Mouse (Mus musculus) CD4-positive, CD25-positive, alpha-beta regulatory T cell (primary cell): ENCODE results near the gene Olfr1346. TPM values are rescaled to one million over a fixed set of nuclear protein-coding genes. Genes with fewer than 3 reads are reported as not detected.

Experiments
- polyA plus RNA-seq: library from polyadenylated mRNA; unstranded; fragments of 100-300 nt; shearing (Covaris generic); gene quantifications from one replicate; pipeline ENCODE4 v1.2.1, GENCODE M21; 2017

The Olfr1346 gene
- polyA plus RNA-seq, result not detected

DNA sequence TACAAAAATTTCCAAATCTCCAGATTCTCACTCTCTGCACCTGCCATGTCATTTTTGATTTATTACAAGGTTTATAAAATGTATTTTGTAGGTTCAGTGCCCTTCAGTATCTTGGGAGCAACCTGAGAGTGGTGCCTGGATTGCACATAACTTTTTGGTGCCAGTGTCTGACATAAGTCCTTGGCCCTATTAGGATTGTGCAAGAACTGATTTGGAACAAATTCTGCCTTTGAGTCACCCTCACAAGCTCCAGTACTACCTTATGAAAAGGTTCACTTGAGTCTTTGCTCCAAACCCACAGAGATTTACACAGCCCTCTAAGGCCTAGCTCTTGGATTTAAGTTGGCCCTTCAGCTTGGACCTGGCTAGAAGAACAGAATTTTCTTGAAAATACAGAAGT lies at the start of gene Olfr1346:
TSS of gene Olfr1346 (plus strand) at position 151 of the 400 bp plus-strand sequence.

DNA sequence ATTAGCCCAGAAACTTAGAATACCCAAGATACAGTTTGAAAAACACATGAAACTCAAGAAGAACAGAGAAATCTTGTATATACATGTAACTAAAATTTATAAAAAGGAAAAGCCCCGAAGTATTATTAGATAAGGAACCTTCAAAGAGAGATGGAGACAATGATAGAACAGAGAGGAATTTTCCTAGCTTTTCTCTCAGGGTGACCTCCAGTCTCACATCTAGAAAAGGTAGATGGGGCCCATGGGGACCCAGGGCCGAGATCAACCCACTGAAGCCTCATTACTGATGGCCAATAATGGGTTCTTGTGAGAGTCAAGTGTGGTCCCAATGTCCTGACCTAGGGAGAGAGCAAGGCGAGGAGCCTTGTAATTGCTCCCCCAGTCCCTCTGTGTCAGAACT lies 28.5 kb upstream of the Olfr1346 start, which contains the start of gene Olfr1344:
TSS of gene Olfr1344 (plus strand) at position 301 of the 400 bp plus-strand sequence.

DNA sequence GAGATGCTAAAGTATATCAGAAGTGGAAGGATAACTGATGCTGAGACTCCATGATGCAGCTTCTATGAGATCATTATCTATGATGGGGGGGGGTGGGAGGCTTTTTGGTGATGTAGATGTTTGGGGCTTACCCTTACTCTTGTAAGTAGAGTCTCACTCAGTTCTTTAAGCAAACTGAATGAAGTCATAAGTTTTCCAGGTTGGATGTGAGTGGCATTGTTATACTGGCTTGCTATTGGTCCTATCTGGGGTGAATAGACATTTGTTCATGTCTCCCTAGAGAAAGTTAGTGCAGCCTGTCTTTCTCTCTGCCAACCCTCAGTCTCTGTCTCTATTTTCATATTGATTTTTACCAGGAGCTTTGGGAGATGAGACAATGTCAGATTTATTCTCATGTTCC lies 11.0 kb upstream of the Olfr1346 start, which contains the start of gene Olfr1336:
TSS of gene Olfr1336 (plus strand) at position 301 of the 400 bp plus-strand sequence.

DNA sequence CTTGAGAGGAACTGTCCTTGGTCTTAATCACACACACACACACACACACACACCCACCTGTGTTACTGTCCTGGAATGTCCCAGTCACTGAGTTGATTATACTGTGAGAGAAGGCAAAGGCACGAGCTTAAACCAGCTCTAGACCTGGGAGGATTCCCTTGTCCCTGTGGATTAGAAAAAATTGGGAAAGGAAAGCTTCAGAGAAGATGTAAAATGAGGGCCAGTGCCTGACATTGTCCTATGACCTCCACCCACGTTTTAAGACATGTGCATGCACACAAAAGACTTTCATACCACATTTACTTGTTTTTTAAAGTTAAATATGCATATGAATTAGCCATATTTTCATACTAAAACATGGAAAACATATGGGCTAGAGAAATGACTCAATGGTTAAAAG lies 19.9 kb downstream of the Olfr1346 start, which contains the start of gene Olfr5:
TSS of gene Olfr5 (minus strand) at position 101 of the 400 bp plus-strand sequence.

DNA sequence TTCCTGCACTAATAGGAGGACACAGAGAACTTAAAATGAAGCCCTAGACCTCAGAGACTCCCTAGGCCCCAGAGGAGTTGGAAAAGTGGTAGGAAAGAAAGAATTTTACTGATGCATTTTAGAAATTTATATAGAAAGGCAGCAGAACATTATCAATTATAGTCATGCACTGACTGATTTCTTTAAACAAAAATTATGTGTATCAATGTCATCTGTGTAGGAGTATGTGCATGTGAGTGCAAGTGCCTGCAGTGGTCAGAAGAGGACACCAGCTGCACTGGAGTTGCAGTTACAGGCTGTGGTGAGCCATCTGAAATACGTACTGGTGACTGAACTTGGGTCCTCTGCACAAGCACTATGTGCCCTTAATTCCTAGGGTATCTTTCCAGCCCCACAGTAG lies 32.8 kb downstream of the Olfr1346 start, which contains the start of gene Olfr1347:
TSS of gene Olfr1347 (minus strand) at position 101 of the 400 bp plus-strand sequence.

DNA sequence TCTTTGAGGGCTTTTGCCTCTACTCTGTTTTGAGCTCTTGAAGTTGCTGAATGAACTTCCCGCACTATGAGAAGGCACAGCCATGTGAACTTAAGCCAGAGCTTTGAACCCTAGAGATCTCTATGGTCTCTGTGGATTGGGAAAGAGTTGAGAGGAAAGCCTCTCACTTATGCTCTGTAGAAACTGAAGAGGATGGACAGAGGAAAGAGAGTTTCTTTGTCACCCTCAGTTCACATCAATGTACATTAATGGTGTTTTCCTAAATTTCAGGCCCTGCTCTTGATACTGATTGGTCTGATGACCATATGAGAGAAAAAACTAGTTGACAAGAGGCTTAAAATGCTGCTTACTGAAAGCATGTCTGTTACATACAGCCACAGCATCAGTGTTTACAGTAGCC lies 41.7 kb downstream of the Olfr1346 start, which contains the start of gene Olfr1348:
TSS of gene Olfr1348 (minus strand) at position 101 of the 400 bp plus-strand sequence.

DNA sequence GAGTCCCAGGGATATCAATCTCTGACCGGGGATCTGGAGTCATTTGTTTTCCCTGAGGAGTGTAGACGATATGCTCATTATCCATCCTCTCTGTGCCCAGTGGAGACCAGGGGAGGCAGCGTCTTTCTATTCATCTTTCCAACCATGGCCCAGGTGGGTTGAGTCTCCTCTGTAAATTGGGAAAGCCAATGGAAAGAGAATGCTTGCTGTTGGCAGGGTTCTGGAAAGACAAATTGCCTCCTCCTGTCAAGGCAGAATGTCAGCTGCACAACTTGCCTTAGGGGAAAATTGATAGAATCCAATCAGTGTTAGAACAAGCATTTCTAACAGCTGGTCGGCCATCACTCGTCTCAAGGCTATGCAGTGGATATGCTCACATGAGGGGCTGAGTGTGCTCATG lies 55.9 kb downstream of the Olfr1346 start, which contains the start of gene Olfr1349:
TSS of gene Olfr1349 (minus strand) at position 101 of the 400 bp plus-strand sequence.

Other genes with a start within 250 kb of the Olfr1346 start
- not detected for gene Zscan5b, start 244.8 kb upstream of the Olfr1346 start, polyA plus RNA-seq
- not detected for gene Epp13, start 214.4 kb upstream of the Olfr1346 start, polyA plus RNA-seq
- gene Zfp667, start 180.5 kb upstream of the Olfr1346 start, polyA plus RNA-seq, result 6.1 TPM
- 1.1 TPM for gene Zfp583, start 135.8 kb upstream of the Olfr1346 start, polyA plus RNA-seq
- gene Gm3854, start 123.3 kb upstream of the Olfr1346 start, polyA plus RNA-seq, result 0.99 TPM
- gene Zfp78, start 103.8 kb upstream of the Olfr1346 start, polyA plus RNA-seq, result 4.2 TPM
- gene Zfp28, start 83.8 kb upstream of the Olfr1346 start, polyA plus RNA-seq, result 14.5 TPM
- not detected for gene Smim17, start 68.4 kb upstream of the Olfr1346 start, polyA plus RNA-seq
- gene Gm20715, start 56.8 kb upstream of the Olfr1346 start, polyA plus RNA-seq, result not detected
- gene Olfr1344, start 28.4 kb upstream of the Olfr1346 start, polyA plus RNA-seq, result 0.17 TPM
- not detected for gene Olfr1336, start 10.9 kb upstream of the Olfr1346 start, polyA plus RNA-seq
- not detected for gene Olfr5, start 19.8 kb downstream of the Olfr1346 start, polyA plus RNA-seq
- not detected for gene Olfr1347, start 32.7 kb downstream of the Olfr1346 start, polyA plus RNA-seq
- gene Olfr1348, start 41.6 kb downstream of the Olfr1346 start, polyA plus RNA-seq, result not detected
- gene Olfr1349, start 55.8 kb downstream of the Olfr1346 start, polyA plus RNA-seq, result 0.05 TPM
- gene Olfr1350, start 97.7 kb downstream of the Olfr1346 start, polyA plus RNA-seq, result not detected
- gene Zim1, start 229.3 kb downstream of the Olfr1346 start, polyA plus RNA-seq, result not detected